Mouse (Mus musculus) spleen, postnatal 36 days (tissue): ENCODE results near the gene Lce1d.
A peak's percentile ranks its signal among the peaks of the same experiment; 100 is the strongest.

Source experiments
- DNase-seq, 2 experiments: peaks; one replicate each; pipeline ENCODE4 v3.0.0; 2022; ENCODE audit warnings: low spot score in 2 of 2, mixed read lengths in 1 of 2

Gene Lce1d

GRCm38 (mm10) chr3:92687110-92687509 lies at the start of gene Lce1d:
Lce1d (minus strand) TSS chr3:92687210.
- no peak for DNase-seq

- DNase-seq = no peak
Measured at GRCm38 (mm10) chr3:92722631-92723030, 35.6 kb upstream of the Lce1d start.

GRCm38 (mm10) chr3:92720250-92720649 lies 33.2 kb upstream of the Lce1d start, which contains the start of gene Lce1f:
Lce1f (minus strand) TSS chr3:92720350.
- DNase-seq = no peak

- no peak for DNase-seq
Measured at GRCm38 (mm10) chr3:92715122-92715521, 28.1 kb upstream of the Lce1d start.

- DNase-seq = no peak
Measured at GRCm38 (mm10) chr3:92708974-92709373, 22.0 kb upstream of the Lce1d start, which contains the start of gene Lce1e. Lce1e (minus strand) TSS chr3:92709074.

GRCm38 (mm10) chr3:92694613-92695012 lies 7.6 kb upstream of the Lce1d start:
- DNase-seq = no peak

- no peak for DNase-seq
Measured at GRCm38 (mm10) chr3:92691688-92692087, 4.7 kb upstream of the Lce1d start.

- DNase-seq = peak; percentile 8 to 25
Measured at GRCm38 (mm10) chr3:92689154-92689553, 2.1 kb upstream of the Lce1d start.

- DNase-seq = no peak
Measured at GRCm38 (mm10) chr3:92678947-92679346, 8.1 kb downstream of the Lce1d start, which contains the start of gene Lce1c. Lce1c (plus strand) TSS chr3:92679247.

- no peak for DNase-seq
Measured at GRCm38 (mm10) chr3:92670215-92670614, 16.8 kb downstream of the Lce1d start, which contains the start of gene Lce1a2. Lce1a2 (minus strand) TSS chr3:92670315.

GRCm38 (mm10) chr3:92656826-92657225 lies 30.2 kb downstream of the Lce1d start, which contains the start of gene Lce1b:
Lce1b (minus strand) TSS chr3:92656926.
- no peak for DNase-seq

GRCm38 (mm10) chr3:92648207-92648606 lies 38.8 kb downstream of the Lce1d start, which contains the start of gene Lce1a1:
Lce1a1 (minus strand) TSS chr3:92648307.
- DNase-seq = no peak

GRCm38 (mm10) chr3:92639854-92640253 lies 47.2 kb downstream of the Lce1d start:
- no peak for DNase-seq

- DNase-seq = no peak
Measured at GRCm38 (mm10) chr3:92638653-92638991, 48.4 kb downstream of the Lce1d start.

GRCm38 (mm10) chr3:92637745-92638652 lies 49.0 kb downstream of the Lce1d start:
- no peak for DNase-seq
